Mouse (Mus musculus): ENCODE measurements around the gene Ppil1. TPM values are rescaled to one million over a fixed set of nuclear protein-coding genes. Genes with fewer than 3 reads are reported as not detected.
"Not testable (repeated sequence)": the region's sequence is repeated elsewhere in the genome, so short reads cannot be mapped to it uniquely, and the experiment has no call there.

Ppil1 gene
- total RNA-seq, 4 experiments from 2014 or later, result 17.0 to 19.9 (median 19.5) TPM

GRCm38 (mm10) chr17:29251608-29252390 lies 12.2 kb downstream of the Ppil1 start:
- DNase-seq (ENCODE audit: low spot score in 2 of 2), result no peak

GRCm38 (mm10) chr17:29251006-29251405 lies 13.0 kb downstream of the Ppil1 start:
- DNase-seq (ENCODE audit: low spot score in 2 of 2), result not testable (repeated sequence)

- DNase-seq (ENCODE audit: low spot score in 2 of 2), result no peak
Measured at GRCm38 (mm10) chr17:29249512-29249911, 14.5 kb downstream of the Ppil1 start.

- DNase-seq (ENCODE audit: low spot score in 2 of 2), result peak in 1 of 2 experiments; percentile 59
Measured at GRCm38 (mm10) chr17:29247881-29248280, 16.1 kb downstream of the Ppil1 start.

GRCm38 (mm10) chr17:29246602-29247001 lies 17.4 kb downstream of the Ppil1 start:
- no peak for DNase-seq (ENCODE audit: low spot score in 2 of 2)

GRCm38 (mm10) chr17:29245725-29246124 lies 18.3 kb downstream of the Ppil1 start:
- DNase-seq (ENCODE audit: low spot score in 2 of 2), result no peak

- no peak for DNase-seq (ENCODE audit: low spot score in 2 of 2)
Measured at GRCm38 (mm10) chr17:29244912-29245311, 19.1 kb downstream of the Ppil1 start.

- DNase-seq (ENCODE audit: low spot score in 2 of 2), result no peak
Measured at GRCm38 (mm10) chr17:29238421-29238945, 25.5 kb downstream of the Ppil1 start.

- DNase-seq (ENCODE audit: low spot score in 2 of 2), result peak in 1 of 2 experiments; percentile 65
Measured at GRCm38 (mm10) chr17:29237772-29238420, 26.1 kb downstream of the Ppil1 start, which contains the start of gene Cpne5. Cpne5 (minus strand) TSS chr17:29238167.

- DNase-seq (ENCODE audit: low spot score in 2 of 2), result no peak
Measured at GRCm38 (mm10) chr17:29237267-29237771, 26.7 kb downstream of the Ppil1 start.

- DNase-seq (ENCODE audit: low spot score in 2 of 2), result no peak
Measured at GRCm38 (mm10) chr17:29236111-29236510, 27.9 kb downstream of the Ppil1 start.

- no peak for DNase-seq (ENCODE audit: low spot score in 2 of 2)
Measured at GRCm38 (mm10) chr17:29231109-29231508, 32.9 kb downstream of the Ppil1 start.

- no peak for DNase-seq (ENCODE audit: low spot score in 2 of 2)
Measured at GRCm38 (mm10) chr17:29220631-29221030, 43.4 kb downstream of the Ppil1 start.

- no peak for DNase-seq (ENCODE audit: low spot score in 2 of 2)
Measured at GRCm38 (mm10) chr17:29218017-29218416, 46.0 kb downstream of the Ppil1 start.

GRCm38 (mm10) chr17:29216078-29216477 lies 47.9 kb downstream of the Ppil1 start:
- no peak for DNase-seq (ENCODE audit: low spot score in 2 of 2)

- no peak for DNase-seq (ENCODE audit: low spot score in 2 of 2)
Measured at GRCm38 (mm10) chr17:29214655-29215054, 49.3 kb downstream of the Ppil1 start.

GRCm38 (mm10) chr17:29214193-29214456 lies 49.9 kb downstream of the Ppil1 start:
- DNase-seq (ENCODE audit: low spot score in 2 of 2), result no peak

GRCm38 (mm10) chr17:29213381-29214192 lies 50.4 kb downstream of the Ppil1 start:
- no peak for DNase-seq (ENCODE audit: low spot score in 2 of 2)

- DNase-seq (ENCODE audit: low spot score in 2 of 2), result no peak
Measured at GRCm38 (mm10) chr17:29211836-29212235, 52.1 kb downstream of the Ppil1 start.

GRCm38 (mm10) chr17:29210037-29210436 lies 53.9 kb downstream of the Ppil1 start:
- DNase-seq (ENCODE audit: low spot score in 2 of 2), result no peak

GRCm38 (mm10) chr17:29206052-29206451 lies 57.9 kb downstream of the Ppil1 start:
- no peak for DNase-seq (ENCODE audit: low spot score in 2 of 2)

- no peak for DNase-seq (ENCODE audit: low spot score in 2 of 2)
Measured at GRCm38 (mm10) chr17:29202604-29203003, 61.4 kb downstream of the Ppil1 start.
